Mouse (Mus musculus) kidney, postnatal 4 days (tissue): ENCODE measurements at regions not wholly inside any gene's neighbourhood (a gene's known extent, or its start where the extent isn't known, plus 50 kb on each side); places are given as distances from the start of the nearest gene placed in this dataset.
A peak's percentile ranks its signal among the peaks of the same experiment; 100 is the strongest.

Source experiments
- DNase-seq, 2 experiments: peaks; one replicate each; pipeline ENCODE4 v3.0.0; 2021; ENCODE audit warnings: mixed read lengths in 2 of 2

DNA sequence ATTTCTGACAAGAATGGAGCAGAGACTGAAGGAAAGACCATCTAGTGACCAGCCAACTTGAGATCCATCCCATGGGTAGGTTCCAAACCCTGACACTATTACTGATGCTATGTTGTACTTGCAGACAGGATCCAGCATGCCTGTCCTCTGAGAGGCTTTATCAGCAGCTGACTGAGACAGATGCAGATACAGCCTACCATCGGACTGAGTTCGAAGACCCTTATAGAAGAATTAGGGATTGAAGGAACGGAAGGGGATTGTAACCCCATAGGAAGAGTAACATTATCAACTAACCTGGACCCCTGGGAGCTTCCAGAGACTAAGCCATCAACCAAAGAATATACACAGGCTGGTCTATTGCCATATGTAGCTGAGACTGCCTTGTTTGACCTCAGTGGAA lies 183.1 kb upstream of the Adcy2 start:
- DNase-seq = no peak

DNA sequence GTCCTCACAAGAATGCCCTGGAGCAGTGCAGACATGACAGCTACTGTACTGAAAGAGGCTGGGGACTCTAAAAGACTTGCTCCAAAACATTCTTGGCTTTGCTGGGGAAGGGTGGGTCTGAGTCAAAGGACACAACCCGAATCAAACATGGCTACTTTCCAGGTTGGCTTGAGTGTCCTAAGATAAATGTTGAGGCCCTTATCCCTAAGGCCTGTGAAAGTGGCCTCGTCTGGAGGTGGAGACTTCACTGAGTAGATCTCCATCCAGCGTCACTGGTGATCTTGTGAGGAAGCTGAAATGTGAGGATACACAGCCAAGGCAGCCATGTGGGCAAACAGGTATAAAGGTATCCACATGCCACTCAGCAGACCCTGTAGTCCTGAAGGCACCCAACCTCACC lies 191.3 kb upstream of the Adcy2 start:
- no peak for DNase-seq

DNA sequence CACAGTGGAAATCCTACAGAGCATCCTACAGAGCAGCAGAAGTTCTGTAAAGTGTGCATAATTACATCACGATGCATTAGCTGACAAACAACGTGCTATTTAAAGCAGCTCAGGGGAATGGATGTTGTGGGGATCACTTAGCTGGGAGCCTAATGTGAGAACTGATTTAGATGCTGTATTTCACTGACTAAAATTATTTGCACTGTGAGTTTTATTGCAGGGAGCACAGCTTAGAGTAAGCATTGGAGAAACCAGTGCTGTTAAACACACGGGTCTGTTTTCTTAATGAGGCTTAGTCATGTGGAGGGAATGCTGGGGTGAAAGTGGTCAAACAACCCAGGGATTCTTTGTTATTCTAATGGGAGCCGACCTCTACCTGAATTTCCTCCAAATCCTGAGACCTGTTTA lies 197.1 kb upstream of the Adcy2 start:
- no peak for DNase-seq

DNA sequence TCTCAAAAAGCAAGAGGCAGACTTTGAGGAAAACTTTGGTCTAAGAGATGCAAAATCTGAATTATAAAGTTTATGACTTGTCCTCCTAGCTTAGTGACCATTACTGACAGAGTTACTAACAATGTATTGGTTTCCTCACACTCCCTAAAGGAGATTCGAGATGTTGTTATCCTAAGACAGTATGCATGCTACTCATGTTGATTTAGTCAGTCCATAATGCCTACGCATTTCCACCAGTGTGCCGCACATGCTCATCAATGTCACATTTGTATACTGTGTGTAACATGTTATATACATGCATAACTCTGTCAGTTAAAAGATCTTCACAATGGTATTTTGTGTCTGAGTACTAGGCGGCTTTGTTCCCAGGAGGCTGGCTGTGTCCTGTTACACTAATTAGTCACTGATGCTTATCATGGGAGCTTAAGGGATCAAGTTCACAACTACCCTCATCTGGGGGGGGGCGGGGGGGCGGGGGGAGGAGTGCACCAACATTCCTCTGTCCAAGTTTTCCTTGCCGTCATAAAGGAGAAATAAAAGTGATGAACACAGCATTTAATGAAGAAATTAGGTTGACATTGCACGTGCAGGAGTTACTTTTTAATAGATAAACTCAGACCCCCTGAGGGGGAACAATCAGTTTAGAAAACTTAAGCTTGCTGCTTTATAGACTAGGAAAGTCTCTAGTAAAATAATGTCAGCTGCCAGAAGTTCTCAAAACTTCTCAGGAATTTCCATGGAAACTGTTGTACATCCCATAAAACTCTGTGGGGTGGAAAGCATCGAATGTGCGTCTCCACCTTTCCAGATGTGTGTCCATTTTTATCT lies 208.6 kb upstream of the Adcy2 start:
- DNase-seq = no peak

DNA sequence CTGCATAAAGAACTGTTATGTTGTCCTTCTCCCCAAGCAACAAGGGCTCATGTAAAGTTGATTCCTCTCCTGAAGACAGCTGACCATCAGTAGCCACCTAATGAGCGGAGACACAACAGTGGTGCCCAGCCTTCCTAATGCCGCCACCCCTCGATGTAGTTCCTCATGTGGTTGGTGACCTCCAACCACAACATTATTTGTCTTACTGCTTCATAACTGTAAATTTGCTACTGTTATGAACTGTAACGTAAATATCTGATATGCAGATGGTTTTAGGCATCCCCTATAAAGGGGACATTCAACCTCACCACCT lies 209.2 kb upstream of the Adcy2 start:
- no peak for DNase-seq

DNA sequence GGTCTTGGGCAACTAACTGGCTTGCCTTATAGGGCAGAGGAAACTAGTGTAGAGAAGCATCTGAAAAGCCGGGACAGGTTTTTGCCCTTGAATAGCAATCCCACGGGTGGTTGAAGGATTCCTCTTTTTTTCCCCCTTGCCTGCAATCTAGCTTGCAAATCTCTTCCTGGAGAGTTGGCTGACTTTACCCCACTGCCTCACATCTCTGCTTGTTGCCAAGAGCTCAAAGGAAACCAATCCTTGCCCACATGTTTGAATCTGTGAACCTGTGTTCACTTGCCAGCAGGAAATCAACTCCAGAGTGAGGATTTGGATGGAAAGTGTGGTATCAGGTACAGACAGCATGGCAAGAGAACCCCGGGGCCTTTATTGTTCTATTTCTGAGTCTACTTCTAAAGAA lies 217.2 kb upstream of the Adcy2 start:
- DNase-seq = no peak

GRCm38 (mm10) chr13:69220425-69220824 lies 221.1 kb upstream of the Adcy2 start:
- DNase-seq = peak; percentile 58 to 63

- DNase-seq = no peak
Measured at GRCm38 (mm10) chr13:69226538-69226937, 227.2 kb upstream of the Adcy2 start.

DNA sequence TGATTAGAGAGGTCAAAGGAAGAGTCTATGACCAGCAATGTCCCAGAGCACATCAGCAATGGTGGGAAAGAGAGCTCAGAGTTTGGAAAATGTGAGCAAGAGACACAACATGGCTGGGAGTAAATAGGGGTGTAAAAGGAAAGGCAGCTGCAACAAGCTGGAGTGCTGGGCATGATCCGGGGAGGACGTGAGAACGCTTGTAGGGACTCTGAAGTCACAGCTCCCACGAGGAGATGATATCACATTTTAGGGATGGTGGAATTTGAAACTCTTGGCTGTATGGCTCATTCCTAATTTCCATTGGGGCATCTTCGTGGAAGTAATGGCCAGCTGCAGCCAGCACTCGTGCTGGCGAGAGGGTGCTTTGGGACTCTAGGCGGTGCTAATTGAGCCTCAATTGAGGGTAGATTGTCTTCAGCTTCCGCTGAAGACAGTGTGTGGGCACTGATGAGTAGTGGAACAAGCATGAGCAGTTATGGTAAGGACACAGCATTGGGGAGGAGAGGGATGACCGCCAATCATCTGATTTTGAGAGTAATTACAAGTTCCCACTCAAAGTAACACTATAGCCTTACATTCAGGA lies 231.1 kb upstream of the Adcy2 start:
- DNase-seq = no peak

- DNase-seq = no peak
Measured at GRCm38 (mm10) chr13:69236386-69236785, 237.0 kb upstream of the Adcy2 start.

- DNase-seq = no peak
Measured at GRCm38 (mm10) chr13:69237918-69238317, 238.6 kb upstream of the Adcy2 start.

GRCm38 (mm10) chr13:69239261-69239915 lies 240.0 kb upstream of the Adcy2 start:
- peak in 1 of 2 experiments; percentile 12 for DNase-seq

GRCm38 (mm10) chr13:69242544-69243296 lies 243.4 kb upstream of the Adcy2 start:
- no peak for DNase-seq

DNA sequence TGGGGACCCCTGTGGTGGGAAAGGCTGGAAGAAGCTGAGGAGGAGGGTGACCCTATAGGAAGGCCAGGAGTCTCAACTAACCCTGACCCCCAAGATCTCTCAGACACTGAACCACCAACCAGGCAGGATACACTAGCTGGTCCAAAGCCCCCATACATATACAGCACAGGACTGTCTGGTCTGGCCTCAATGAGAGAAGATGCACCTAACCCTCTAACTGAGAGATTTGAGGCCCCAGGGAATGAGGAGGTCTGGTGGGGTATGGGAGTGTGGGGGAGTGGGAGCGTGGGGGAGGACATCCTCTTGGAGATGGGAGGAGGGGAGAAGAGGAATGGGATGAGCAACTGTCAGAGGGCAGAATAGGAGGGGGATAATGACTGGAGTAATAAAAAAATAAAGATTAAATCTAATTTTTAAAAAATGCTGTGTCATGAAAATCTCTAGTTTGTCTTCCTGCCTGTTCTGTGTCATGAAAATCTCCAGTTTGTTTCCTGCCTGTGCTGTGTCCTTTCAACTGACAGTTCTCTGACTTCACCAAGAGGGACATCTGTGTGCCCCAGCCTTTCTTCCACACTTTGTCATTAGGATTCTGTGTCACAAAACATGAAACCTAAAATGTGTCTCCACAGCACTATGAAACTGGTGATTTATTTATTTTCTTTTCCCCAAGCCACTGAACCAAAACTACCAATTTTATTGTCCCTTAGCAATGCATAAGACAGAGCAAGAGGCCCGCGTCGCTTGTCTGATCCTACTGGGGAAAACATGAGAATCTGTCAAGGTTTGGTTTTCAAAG lies 251.2 kb upstream of the Adcy2 start:
- no peak for DNase-seq

GRCm38 (mm10) chr13:69251130-69251561 lies 251.8 kb upstream of the Adcy2 start:
- no peak for DNase-seq

DNA sequence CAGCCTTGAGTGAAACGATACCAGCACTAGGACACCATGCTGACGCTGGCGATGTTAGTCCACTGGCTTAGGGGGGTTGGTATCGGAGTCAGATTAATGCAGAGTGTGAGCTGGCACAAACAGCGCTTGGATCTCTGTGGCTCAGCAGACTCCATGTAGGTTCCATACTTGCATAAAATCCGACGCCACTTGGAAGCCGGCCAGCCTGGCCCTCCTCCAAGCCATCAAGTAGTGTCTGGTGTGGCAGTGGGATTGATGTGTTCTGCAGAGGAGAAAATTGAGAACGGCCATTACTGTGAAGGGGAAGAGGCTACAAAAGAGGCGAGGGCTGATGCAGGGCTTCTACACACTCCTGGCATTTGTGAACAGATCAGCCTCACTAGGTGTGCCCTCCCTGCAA lies 253.0 kb upstream of the Adcy2 start:
- DNase-seq = peak in 1 of 2 experiments; percentile 29

- no peak for DNase-seq
Measured at GRCm38 (mm10) chr13:69260485-69260884, 261.1 kb upstream of the Adcy2 start.

GRCm38 (mm10) chr13:69260972-69261371 lies 261.6 kb upstream of the Adcy2 start:
- no peak for DNase-seq

DNA sequence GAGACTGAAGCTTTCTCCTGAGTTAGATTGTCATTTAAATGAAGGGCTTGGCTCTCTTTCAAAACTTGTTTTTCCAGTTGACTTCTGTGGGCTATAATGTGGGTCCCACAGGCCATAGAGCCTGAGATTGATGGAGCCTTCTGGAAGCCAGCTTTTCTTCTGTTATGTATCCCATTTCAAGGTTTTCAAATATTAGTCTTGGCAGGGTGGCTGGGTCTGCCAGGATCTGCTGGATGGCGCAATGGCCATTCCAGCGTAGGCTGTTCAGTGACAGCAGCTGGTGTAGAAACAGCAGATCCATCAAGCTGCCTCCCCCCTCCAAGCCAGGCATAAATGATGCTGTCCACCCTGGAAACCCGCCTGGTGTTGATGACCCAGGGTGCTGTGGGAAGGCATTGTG lies 264.4 kb upstream of the Adcy2 start:
- no peak for DNase-seq

- DNase-seq = no peak
Measured at GRCm38 (mm10) chr13:69266071-69266470, 266.7 kb upstream of the Adcy2 start.

- no peak for DNase-seq
Measured at GRCm38 (mm10) chr13:69272506-69272905, 261.0 kb upstream of the Nsun2 start.

DNA sequence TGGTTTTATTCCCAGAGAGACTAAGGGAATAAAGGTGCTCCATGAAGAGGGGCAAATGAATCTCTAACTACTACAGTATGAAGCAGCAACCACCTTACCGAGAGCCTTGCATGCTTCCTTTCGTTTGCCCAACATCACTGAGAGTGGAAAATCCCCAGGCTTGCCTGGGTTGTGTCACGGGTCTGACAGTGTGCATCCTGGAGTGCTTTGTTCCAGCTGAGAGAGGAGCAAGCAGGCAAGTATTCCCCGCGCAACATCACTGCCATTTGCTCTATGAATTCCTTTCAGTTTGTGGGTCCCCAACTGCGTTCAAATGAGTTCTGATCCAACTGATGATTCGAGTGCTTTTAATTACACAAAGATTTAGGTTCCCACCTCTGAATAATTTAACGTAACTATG lies 253.9 kb upstream of the Nsun2 start:
- DNase-seq = no peak

DNA sequence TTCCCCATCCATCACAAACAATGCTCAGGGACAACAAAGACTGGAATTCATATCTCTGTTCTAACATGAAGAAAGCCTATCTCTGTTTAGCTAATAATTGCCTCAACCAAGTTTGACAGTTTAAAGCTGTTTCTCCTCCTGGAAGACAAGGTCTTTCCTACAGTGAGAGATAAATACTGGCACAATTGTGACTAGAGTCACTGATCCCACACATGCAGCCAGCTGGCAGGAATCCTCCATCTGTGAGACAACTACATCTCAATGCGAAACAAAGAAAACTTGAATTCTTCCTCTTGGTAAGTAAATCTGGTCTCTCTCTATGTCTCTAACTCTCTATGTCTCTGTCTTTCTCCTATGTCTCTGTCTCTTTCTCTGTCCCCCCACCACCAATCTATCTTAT lies 239.1 kb upstream of the Nsun2 start:
- DNase-seq = no peak
